Mouse (Mus musculus): ENCODE measurements around the gene Gcc1. TPM values are rescaled to one million over a fixed set of nuclear protein-coding genes. Genes with fewer than 3 reads are reported as not detected.

Gene Gcc1
- polyA plus RNA-seq, 1 experiment: 6.8 TPM

DNA sequence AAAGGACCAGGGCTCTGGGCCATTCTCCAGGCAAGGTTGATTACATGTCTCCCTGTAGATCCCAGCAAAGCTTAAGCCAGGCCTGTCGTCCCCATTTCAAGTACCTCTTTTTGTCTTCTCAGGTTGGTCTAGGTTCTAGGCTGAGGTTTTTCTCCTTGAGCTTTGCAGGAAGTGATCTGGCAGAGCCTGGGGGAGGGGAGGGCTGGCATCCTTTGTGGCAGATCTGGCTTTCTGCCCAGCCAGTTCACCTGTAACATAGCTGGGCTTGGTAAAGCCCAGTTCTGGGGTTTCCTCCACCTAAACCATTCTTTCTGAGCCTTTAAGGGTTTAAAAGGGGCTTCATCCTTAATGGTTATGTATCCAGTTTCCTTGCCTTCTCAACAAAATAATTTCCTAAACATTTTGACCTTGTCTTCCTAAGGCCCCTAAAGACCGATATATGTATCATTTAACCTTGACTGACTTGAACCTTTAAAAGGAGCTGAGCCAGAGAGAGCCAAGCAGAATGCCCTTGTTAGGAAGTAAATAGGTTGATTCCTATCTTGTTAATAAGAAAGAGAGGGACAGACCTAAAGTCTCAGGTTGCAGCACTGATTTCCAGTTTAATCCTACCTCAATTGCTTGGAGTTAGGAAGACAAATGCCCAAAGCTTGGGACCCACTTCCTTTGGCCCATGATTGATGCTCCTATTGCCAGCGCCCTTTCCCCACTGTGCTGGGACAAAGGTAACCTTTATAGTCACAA is 922 bp downstream of the Gcc1 start, which contains the start of gene Fscn3:
Gene Fscn3 (plus strand): TSS at position 694 of the 744 bp plus-strand sequence.
- TF ChIP-seq POLR2A (IDR thresholded peaks at IDR 0.05; ENCODE audit: borderline replicate concordance, control insufficient read depth, low read depth, low read length): no peak
- TF ChIP-seq CTCF (IDR thresholded peaks at IDR 0.05; ENCODE audit: control insufficient read depth, insufficient read depth, low read length): no peak
- no peaks in the 10 kb centered on the region; the same call in 1 of the 2 replicates for H3K4me1 ChIP-seq (ENCODE audit: control insufficient read depth, insufficient read depth, low read length)

DNA sequence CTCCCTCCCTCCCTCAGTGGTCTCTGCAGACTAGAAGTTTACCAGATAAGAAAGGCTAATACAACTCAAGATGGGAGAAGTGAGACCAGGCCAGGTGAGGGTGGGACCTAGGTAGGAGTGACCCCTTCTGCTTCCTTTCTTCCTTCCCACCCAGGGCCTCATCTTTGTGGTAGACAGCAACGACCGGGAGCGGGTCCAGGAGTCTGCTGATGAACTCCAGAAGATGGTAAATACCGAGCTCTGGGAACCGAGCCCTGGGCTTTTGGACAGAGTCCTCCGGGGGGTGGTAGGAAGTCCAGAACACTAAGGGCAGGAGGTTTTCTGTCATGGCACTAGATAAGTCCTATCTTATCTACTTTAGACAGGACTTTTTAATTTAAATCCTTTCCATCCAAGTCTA is 3.2 kb downstream of the Gcc1 start:
- no peak overlapping the region for H3K27ac ChIP-seq (ENCODE audit: control insufficient read depth, insufficient read depth, low read depth, low read length, poor library complexity)
- TF ChIP-seq CTCF (IDR thresholded peaks at IDR 0.05; ENCODE audit: control insufficient read depth, insufficient read depth, low read length) (no peak), POLR2A (IDR thresholded peaks at IDR 0.05; ENCODE audit: borderline replicate concordance, control insufficient read depth, low read depth, low read length) (no peak)
- 79% methylated on average over 6 of the region's 6 CpGs for WGBS
- peak overlapping the region; percentile 97 for H3K4me3 ChIP-seq (replicated peaks; ENCODE audit: control insufficient read depth, low read depth, low read length)
- H3K4me1 ChIP-seq (ENCODE audit: control insufficient read depth, insufficient read depth, low read length): no peaks in the 10 kb centered on the region; the same call in none of the 2 replicates

More for the DNA sequence above, 922 bp downstream of the Gcc1 start, which contains the start of gene Fscn3:
- no peak within 1 kb of the TSS for H3K4me3 ChIP-seq (replicated peaks; ENCODE audit: control insufficient read depth, low read depth, low read length)
- H3K27ac ChIP-seq (ENCODE audit: control insufficient read depth, insufficient read depth, low read depth, low read length, poor library complexity): no peak within 1 kb of the TSS
- 65% methylated on average over 3 of the region's 3 CpGs for WGBS

DNA sequence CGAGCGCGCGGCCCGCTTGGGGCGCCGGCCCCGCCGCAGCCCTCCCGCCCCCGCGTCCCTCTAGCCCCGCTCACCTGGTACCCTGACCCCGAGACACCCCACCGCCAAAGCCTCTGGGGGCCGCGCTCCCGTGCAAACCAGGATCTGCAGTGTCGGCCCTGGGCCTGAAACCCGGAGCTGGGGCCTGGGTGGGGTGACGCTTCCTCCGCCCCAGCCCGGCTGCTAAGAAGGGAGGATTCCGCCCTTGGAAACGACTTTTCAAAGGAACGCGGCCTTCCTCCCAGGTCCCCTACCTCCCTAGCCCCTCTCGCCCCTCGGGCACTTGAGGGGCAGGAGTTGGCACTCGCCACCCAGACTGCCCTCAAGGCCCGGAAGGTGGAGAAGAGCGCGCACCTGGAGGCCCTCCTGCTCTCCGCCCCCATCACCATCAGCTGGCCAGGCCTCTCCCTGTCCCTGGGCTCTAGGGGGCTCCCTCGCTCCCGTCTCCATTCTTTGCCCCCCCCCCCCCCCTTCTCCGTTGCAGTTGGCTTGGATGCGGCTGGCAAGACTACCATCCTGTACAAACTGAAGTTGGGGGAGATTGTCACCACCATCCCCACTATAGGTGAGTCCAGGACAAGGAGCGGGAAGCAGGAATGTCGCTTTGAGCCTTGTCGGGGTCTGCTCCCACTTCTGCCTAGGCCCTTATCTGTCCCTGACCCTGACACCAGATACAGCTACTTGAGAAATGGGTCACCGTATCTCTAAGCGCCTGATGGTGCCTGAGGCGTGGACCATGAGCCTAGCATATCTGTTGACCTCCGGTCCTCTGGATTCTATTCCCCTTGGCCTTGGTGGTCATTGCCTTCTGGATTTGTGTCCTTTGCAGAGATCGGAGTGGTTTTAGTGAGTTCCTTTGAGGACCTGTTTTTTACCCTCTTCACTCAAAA is 4.2 kb downstream of the Gcc1 start:
- Histone ChIP-seq H3K27ac (ENCODE audit: control insufficient read depth, insufficient read depth, low read depth, low read length, poor library complexity) (peak overlapping the region; percentile 88), H3K4me3 (replicated peaks; ENCODE audit: control insufficient read depth, low read depth, low read length) (peak overlapping the region; percentile 97), H3K4me1 (ENCODE audit: control insufficient read depth, insufficient read depth, low read length) (no peaks in the 10 kb centered on the region; the same call in none of the 2 replicates)
- peak; percentile 21 for TF ChIP-seq POLR2A (IDR thresholded peaks at IDR 0.05; ENCODE audit: borderline replicate concordance, control insufficient read depth, low read depth, low read length)
- no peak for TF ChIP-seq CTCF (IDR thresholded peaks at IDR 0.05; ENCODE audit: control insufficient read depth, insufficient read depth, low read length)
- 10% methylated on average over 46 of the region's 46 CpGs for WGBS

DNA sequence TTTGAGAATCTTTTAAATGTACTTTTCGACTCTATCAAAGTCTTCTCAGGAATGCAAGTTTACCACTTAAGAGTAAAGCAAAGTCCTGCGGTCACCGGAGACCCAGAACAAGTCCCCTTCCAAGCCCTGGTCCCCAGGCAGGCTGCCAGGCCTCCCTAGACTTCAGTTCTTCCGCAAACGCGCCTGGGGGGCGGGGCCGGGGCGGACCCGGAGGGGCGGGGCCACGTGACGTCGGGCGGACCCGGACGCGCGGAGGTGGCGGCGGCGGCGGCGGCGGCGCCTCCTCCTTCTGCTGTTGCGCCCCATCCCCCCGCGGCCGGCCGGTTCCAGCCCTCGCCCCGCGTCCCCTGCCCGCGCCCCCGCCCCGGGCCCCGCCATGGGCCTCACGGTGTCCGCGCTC is 4.9 kb downstream of the Gcc1 start, which contains the start of gene Arf5:
Gene Arf5 (plus strand): TSS at position 248 of the 400 bp plus-strand sequence.
- TF ChIP-seq POLR2A (IDR thresholded peaks at IDR 0.05; ENCODE audit: borderline replicate concordance, control insufficient read depth, low read depth, low read length) (peak; percentile 64; the same call in 1 of the 2 replicates), CTCF (IDR thresholded peaks at IDR 0.05; ENCODE audit: control insufficient read depth, insufficient read depth, low read length) (no peak)
- Histone ChIP-seq H3K27ac (ENCODE audit: control insufficient read depth, insufficient read depth, low read depth, low read length, poor library complexity) (peak within 1 kb of the TSS; percentile 88), H3K4me1 (ENCODE audit: control insufficient read depth, insufficient read depth, low read length) (no peaks in the 10 kb centered on the region; the same call in none of the 2 replicates), H3K4me3 (replicated peaks; ENCODE audit: control insufficient read depth, low read depth, low read length) (peak within 1 kb of the TSS; percentile 97)
- 1% methylated on average over 29 of the region's 42 CpGs for WGBS

DNA sequence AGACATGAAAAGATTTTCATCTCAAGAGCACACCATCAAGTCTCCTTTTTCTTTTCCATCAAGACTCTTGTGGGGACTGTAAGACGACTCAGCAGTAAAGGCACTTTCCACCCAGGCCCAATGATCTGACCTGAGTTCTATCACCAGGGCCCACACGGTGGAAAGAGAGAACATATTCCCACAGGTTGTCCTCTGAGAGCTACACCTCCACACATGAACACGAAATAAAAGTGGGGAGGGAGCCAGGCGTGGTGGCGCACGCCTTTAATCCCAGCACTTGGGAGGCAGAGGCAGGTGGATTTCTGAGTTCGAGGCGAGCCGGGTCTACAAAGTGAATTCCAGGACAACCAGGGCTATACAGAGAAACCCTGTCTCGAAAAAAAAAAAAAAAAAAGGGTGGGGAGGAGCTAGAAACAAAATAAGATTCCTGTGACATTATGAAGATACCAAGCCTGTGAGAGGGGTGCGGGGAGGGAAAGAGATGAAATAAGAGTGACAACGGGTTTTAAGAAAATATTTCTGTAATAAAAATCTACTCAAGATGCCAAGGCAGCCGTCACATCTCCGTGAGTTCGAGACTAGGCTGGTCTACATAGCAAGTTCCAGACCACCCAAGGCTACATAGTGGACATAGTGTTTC is 5.4 kb downstream of the Gcc1 start:
- WGBS: 66% methylated on average over 15 of the region's 15 CpGs
- TF ChIP-seq CTCF (IDR thresholded peaks at IDR 0.05; ENCODE audit: control insufficient read depth, insufficient read depth, low read length): no peak
- TF ChIP-seq POLR2A (IDR thresholded peaks at IDR 0.05; ENCODE audit: borderline replicate concordance, control insufficient read depth, low read depth, low read length): no peak
- no peaks in the 10 kb centered on the region; the same call in none of the 2 replicates for H3K4me1 ChIP-seq (ENCODE audit: control insufficient read depth, insufficient read depth, low read length)
- H3K27ac ChIP-seq (ENCODE audit: control insufficient read depth, insufficient read depth, low read depth, low read length, poor library complexity): no peak overlapping the region
- peak overlapping the region; percentile 30 for H3K4me3 ChIP-seq (replicated peaks; ENCODE audit: control insufficient read depth, low read depth, low read length)

DNA sequence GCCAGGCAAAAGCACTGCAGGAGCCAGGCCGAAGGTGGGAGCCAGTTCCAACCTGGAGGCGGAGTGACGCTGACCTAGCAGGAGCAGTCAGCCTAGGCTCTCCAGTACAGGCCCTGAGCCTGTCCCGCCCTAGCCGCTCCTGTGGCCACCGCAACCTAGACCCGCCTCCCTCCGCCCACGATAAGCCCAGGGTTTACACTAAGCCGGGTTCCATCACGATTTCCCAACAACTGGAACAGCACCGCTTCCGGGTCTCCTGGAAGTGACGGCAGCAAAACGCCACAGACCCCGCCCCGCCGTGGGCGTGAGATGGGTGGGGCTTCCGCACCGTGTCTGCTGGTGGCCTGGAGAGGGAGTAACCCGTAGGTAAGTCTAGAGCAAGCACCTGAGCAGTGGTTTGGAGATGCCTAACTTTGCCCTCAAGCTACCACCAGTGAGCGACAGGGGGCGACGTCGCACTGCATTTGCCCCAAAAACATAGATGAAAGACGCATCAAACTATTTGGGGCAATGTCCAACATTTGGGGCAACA is 6.7 kb downstream of the Gcc1 start:
- TF ChIP-seq POLR2A (IDR thresholded peaks at IDR 0.05; ENCODE audit: borderline replicate concordance, control insufficient read depth, low read depth, low read length) (peak; percentile 82; the same call in 1 of the 2 replicates), CTCF (IDR thresholded peaks at IDR 0.05; ENCODE audit: control insufficient read depth, insufficient read depth, low read length) (peak; percentile 83)
- peak overlapping the region; percentile 82 for H3K27ac ChIP-seq (ENCODE audit: control insufficient read depth, insufficient read depth, low read depth, low read length, poor library complexity)
- H3K4me1 ChIP-seq (ENCODE audit: control insufficient read depth, insufficient read depth, low read length): no peaks in the 10 kb centered on the region; the same call in none of the 2 replicates
- 1% methylated on average over 27 of the region's 27 CpGs for WGBS
- peak overlapping the region; percentile 80 for H3K4me3 ChIP-seq (replicated peaks; ENCODE audit: control insufficient read depth, low read depth, low read length)

DNA sequence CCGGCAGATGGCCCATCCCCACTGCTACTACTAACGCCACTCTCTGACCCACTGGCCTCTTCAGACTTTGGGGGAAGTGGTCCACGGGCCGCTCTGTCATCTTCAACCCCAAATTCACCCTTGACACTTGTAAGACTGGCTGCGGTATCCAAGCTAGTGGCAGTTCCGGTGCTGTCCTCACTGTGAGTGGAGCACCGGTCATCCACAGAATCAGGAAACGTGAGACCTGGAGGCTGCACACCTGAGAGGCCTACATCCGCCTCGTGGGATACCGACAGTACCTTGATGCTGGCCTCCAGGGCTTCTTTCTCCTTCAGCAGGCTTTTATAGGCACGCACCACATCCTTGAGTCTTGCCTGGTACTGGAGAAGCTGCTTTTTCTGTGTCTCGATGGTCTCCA is 7.3 kb downstream of the Gcc1 start:
- peak overlapping the region; percentile 80 for H3K4me3 ChIP-seq (replicated peaks; ENCODE audit: control insufficient read depth, low read depth, low read length)
- 41% methylated on average over 13 of the region's 13 CpGs for WGBS
- TF ChIP-seq CTCF (IDR thresholded peaks at IDR 0.05; ENCODE audit: control insufficient read depth, insufficient read depth, low read length) (no peak), POLR2A (IDR thresholded peaks at IDR 0.05; ENCODE audit: borderline replicate concordance, control insufficient read depth, low read depth, low read length) (no peak)
- no peaks in the 10 kb centered on the region; the same call in none of the 2 replicates for H3K4me1 ChIP-seq (ENCODE audit: control insufficient read depth, insufficient read depth, low read length)
- H3K27ac ChIP-seq (ENCODE audit: control insufficient read depth, insufficient read depth, low read depth, low read length, poor library complexity): peak overlapping the region; percentile 82

Data from bone marrow, adult 2 months (tissue).